Mouse (Mus musculus): Measurements from ENCODE around the gene Fbxl2.

DNA sequence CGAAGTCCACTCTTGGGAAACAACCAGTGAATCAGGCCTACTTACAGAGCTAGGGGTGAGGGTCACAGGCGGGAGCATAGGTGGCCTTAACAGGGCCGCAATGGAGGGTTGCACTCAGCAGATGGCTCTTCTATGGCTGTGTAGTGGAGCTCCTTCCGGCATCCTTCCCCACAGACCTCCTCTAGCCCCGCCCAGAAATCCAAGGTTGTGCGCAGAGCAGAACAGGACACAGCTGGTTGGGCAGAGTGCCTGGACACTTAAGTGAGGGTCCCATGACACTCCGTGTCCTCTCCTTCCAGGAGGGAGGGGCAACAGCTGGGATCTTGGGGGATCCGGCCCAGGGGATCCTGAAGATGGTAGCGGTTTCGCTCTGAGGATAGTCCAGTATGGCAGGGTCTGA is at the start of gene Fbxl2:
- no peak for TF ChIP-seq POLR2A (IDR thresholded peaks at IDR 0.05; ENCODE audit: borderline replicate concordance, insufficient read depth, low read length)
- TF ChIP-seq CTCF (IDR thresholded peaks at IDR 0.05; ENCODE audit: borderline replicate concordance, insufficient read depth, low read depth, low read length), result no peak
